Mouse (Mus musculus) fat pad, adult 2 months (tissue): ENCODE results near the gene Rbm12b1.
"Not testable (repeated sequence)": the region's sequence is repeated elsewhere in the genome, so short reads cannot be mapped to it uniquely, and the experiment has no call there.

Source experiments
- DNase-seq: peaks from one replicate; pipeline ENCODE4 v3.0.0-alpha.2; 2011; ENCODE audit warnings: low read depth, low spot score; ENCODE audit errors: extremely low read depth

Gene Rbm12b1

DNA sequence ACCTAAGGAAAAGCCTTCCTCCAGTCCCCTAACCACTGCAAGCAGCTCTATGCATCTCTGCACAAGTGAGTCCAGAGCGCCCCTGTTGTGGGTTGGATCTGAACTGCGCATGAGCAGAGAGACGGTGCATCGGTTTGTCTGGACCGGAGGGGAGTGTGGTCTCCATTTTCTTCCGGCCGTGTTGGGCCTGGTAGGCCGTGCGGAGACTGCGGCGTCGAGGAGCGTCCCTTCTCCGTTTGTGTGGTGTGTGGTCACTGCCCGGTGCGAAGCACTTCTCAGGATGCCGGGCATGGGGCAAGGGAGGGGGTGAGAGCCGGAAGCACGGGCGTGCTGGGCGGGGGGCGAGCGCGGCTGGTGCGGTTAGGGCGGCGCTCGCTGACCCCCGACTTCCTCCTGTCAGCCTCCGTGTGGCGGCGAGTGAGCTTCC lies at the start of gene Rbm12b1:
Rbm12b1 (plus strand) TSS at position 124 of the 427 bp plus-strand sequence.
- not testable (repeated sequence) for DNase-seq

DNA sequence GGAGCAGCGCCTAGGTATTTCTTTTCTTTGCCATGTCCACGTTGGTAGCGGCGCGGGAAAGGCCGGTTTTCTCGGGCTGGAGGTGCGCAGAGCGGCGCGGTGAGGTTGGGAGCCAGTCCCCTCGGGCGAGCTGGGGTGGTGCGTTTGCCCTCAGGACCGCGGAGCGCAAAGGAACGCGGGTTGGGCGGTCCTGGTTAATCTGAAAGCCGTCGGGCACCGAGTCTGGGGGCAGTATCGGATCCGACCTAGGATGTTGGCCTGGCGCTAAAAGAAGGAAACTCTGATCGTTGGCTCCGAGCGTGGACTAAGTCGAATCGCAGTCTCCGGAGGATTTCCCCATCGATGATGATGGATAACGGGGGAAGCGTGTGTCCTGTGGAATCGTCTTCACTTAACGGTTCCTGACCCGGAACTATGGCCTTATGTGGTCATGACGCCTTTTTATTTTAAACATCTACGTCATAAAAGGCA lies 563 bp downstream of the Rbm12b1 start:
- not testable (repeated sequence) for DNase-seq

DNA sequence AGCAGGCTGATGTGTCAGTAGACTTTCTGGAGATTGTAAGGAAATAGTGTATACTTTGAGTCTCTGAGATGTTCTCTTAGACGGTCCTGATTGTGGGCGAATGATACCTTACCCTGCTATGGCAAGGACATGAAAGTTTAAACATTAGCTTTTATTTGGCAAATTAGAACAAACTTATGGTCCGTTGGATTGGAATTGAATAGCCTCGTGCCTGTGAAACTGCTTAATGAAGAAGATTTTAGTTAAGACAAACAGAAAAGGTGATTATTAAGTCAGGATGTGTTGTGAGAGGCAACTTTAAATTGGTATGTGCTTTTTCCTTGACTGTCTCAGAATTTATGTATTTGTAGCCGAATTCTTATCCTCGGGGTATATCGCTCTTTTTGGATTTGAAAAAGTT lies 1.5 kb downstream of the Rbm12b1 start:
- DNase-seq: not testable (repeated sequence)

DNA sequence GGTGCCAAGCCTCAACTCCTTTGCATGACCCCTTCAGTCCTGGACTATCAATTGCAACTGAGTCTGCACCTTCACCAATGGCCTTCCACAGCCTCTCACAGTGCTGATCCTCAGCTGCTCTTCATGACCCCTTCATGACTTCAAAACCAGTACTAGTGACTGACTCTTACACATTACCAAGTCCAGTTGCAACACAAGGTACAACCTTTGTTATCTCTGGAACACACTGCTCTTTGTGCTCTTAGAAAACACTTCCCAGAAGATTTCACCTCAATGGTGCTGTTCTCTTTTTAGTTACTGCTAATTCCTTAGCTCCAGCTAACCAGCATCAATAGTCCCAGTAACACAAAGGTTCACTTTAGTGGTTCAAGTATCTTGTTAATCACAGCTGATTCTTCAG lies 7.6 kb downstream of the Rbm12b1 start:
- DNase-seq: no peak

DNA sequence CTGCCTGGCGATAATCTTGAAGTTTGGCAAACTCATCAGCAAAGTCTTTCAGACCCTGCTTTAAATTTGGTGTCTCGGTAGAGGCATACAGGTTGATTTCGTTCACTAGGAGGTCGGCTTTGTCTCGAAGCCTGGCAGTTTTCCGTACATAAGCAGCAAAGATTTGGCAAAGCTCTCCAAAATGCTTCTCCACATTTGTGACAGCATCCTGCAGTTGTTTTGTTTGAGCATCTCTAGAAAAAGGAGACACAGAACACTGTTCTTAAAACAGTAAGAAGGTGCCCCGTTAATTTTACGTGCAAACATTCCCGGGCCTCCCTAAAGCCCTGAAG lies 30.9 kb downstream of the Rbm12b1 start:
- no peak for DNase-seq

DNA sequence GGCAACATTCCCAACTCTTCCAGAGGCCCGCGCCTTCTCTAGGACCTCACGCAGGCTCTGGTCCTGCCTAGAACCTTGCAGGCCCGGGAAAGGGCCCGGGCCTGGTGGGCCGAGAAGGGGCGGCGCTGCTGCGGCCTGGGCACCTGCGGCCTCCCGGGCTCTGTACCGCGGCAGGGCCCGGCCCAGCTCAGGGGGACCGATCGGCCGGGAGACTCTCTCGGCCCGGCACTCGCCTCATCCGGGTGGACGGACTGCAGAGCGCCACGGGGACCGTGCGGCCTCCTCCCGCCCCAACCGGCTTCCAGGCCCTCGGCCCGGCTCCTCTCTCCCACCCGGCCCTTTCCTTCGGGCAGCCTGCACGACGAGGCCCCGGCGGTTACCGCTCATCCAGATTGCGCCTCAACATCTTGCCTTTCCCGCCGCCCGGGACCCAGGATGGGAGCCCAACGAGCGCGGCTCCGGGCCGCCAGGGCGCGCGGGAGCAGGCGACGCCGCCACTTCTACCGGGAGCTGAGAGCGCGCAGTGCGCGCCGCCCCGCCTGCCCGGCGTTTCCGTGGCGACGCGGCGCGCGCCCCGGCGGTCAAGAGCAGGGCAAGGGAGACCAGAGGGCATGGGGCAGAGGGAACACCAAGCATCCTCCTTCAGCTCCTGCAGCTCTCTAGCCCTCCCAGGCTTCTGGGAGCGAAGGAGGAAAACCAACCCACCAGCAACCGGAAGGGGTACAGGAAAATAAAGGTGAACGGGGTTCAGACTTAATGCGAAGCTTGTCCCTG lies 31.4 kb downstream of the Rbm12b1 start, which contains the start of gene Fam92a:
Fam92a (minus strand) TSS at position 698 of the 774 bp plus-strand sequence.
- DNase-seq: no peak

DNA sequence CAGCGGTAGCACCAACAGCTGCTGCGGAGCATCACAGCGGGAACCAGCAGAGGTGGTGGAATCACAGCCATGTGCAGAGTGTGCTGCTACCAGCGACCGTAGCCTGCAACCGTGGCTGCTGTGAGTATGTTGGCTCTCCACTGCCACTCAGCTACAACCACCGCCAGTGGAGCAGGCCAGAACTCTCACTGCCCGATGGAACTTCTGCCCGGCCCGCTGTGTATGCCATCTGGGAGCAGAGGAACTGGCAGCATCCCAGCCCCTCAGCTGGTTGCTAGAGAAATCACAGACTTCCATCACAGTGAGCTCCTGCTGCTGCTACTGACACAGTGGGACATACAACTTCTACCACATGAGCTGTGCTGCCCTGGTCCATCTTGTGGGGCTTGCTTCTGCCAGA lies 38.9 kb downstream of the Rbm12b1 start:
- no peak for DNase-seq
